Comparison of ENCODE assay signal across 8 mouse cellular contexts in the genomic region with DNA sequence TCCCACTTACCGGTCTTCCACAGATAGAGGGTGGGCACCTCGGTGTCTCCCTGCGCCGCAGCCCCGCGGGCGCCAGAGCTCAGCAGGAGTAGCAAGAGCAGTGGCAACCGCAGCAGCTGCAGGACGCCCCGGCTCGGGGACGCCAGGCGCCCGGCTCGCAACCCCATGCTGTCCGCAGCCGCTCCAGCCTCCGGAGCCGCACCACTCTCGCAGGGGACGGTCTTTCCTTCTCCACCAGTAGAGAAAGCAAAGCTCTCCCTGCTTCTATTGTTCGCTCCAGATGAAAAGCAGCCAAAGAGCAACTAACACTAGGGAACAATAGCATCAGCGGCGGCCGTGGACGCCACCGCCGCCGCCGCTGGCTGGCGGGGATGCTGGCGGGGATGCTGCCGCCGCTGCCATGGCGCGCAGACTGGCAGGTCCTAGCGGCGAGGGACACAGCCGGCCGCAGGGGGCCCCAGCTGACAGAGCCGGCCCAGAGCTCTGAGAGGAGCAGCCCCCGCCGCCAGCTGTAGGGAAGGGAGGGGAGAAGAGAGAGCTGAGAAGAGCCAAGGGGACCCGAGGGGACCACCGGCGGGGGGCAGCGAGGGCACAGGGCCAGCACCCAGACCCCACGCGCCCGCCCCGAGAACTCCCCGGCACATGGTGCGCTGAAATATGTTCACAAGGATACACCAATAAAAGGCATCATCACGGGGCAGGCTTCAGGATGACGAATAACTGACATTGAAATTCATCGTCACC. TPM values are rescaled to one million over a fixed set of nuclear protein-coding genes. Genes with fewer than 3 reads are reported as not detected.
DNase-seq lines count a peak whose midpoint lies in the region; ATAC-seq lines count a peak whose summit lies in the region.

A gene (minus strand): TSS at position 624 of the 744 bp plus-strand sequence.

- H3K4me2 ChIP-seq in hindbrain, embryonic 13.5 days = peak within 1 kb of the TSS; percentile 66

- peak; percentile 94 for ATAC-seq in hindbrain, embryonic 13.5 days (ENCODE audit: low FRiP score)

- no peaks in the 10 kb centered on the region for H3K27me3 ChIP-seq in hindbrain, embryonic 13.5 days

- under 1% methylated on average over 56 of the region's 56 CpGs for WGBS in hindbrain, embryonic 13.5 days

- H3K4me3 ChIP-seq in hindbrain, embryonic 13.5 days = peak within 1 kb of the TSS; percentile 83

- peaks cover 17% of the 10 kb centered on the region for H3K4me1 ChIP-seq in hindbrain, embryonic 13.5 days (replicated peaks)

- DNase-seq in adipocyte (ENCODE audit: low spot score) = peak; percentile 15
- DNase-seq in cerebellum, postnatal 36 days = peak; percentile 35
- DNase-seq in gastrocnemius, adult 18-20 months (ENCODE audit: low spot score) = peak; percentile 16
- DNase-seq in layer of hippocampus, postnatal 36 days = peak; percentile 62 to 74
- DNase-seq in lung, postnatal 14 days = peak; percentile 25
- peak; percentile 62 for DNase-seq in right cerebral cortex, postnatal 14 days
- DNase-seq in spleen, postnatal 14 days (ENCODE audit: low spot score in 2 of 2) = no peak

- H3K9ac ChIP-seq in hindbrain, embryonic 13.5 days = peak within 1 kb of the TSS; percentile 94

- no peaks in the 10 kb centered on the region for H3K9me3 ChIP-seq in hindbrain, embryonic 13.5 days

- no peaks in the 10 kb centered on the region for H3K36me3 ChIP-seq in hindbrain, embryonic 13.5 days

- H3K27ac ChIP-seq in hindbrain, embryonic 13.5 days = peak within 1 kb of the TSS; percentile 99

RNA-seq across cellular contexts. Expression of the gene that starts here (rescaled TPM):
- 1 to 10 TPM; 2.2 to 3.8 TPM for total RNA-seq in gastrocnemius, adult 18-20 months (2021)
- polyA plus RNA-seq in hindbrain, embryonic 13.5 days (2015; fragmentation: Nextera tagmentation; extraction: Ambion mirVana) = 55.1 and 61.7 TPM in 2 replicates
- 10 to 100 TPM; 39.1 to 41.1 TPM for total RNA-seq in layer of hippocampus, postnatal 36 days (2021)

Comparison
In these comparisons a context has a peak if more than half of its experiments do, and no peak if none do; other contexts are left out.
1. RNA of the gene that starts here (total RNA-seq): 39.1 to 41.1 TPM in layer of hippocampus, postnatal 36 days; 2.2 to 3.8 TPM in gastrocnemius, adult 18-20 months; every median in the first group is over 4 times any median in the second.
2. DNase-seq: peak in adipocyte (single experiment), cerebellum, postnatal 36 days (2 of 2), gastrocnemius, adult 18-20 months (single experiment), layer of hippocampus, postnatal 36 days (2 of 2), lung, postnatal 14 days (single experiment) and right cerebral cortex, postnatal 14 days (single experiment); none in spleen, postnatal 14 days (0 of 2).